Mouse (Mus musculus) brain, embryonic 18.5 days (tissue): ENCODE results near the gene Hsph1.

Experiments used
- DNase-seq: peaks from one replicate; pipeline ENCODE4 v3.0.0-alpha.2; 2012; ENCODE audit warnings: low read depth, low spot score

Gene Hsph1

DNA sequence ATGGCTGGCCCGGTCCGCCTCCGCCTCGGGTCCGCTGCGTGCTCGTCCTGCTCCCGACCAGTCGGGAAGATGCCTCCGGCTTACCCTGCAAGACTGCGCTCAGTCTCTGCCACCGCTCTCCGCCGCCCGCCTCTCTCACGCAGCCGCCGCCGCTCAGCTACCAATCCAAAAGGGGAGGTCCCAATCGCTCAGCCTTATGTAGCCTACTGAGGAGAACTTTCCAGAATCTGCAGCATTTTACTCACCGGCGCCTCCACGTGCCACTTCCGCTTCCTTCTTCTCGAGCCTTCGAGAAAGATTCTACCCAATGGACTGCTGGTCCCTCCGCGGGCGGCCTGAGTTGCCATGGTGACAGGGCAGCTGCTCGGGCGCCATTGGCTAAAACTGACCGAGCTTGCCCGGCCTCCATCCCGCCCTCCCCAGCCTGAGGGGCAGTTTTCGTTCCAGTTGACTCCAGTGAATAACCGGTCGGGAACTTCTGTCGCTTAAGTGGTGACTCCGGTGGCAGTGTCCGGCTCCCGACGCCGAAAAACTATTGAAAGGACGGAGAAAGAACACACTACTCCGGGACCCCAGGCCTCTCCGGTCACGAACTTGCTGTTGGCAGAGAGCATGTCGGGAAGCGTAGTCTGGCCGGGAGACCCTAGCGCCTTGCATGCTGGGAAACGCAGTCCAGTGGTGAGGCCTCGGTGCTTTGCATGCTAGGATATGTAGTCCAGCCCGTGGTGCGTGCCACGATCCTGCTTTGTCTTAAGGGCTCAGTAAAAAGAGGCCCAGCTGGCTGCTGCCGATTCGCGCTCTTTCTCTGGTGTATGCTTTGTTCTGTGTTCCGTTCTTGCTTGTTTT lies at the start of gene Hsph1:
Gene Hsph1 (minus strand): TSS at position 302 of the 846 bp plus-strand sequence.
- peak; percentile 99 for DNase-seq

DNA sequence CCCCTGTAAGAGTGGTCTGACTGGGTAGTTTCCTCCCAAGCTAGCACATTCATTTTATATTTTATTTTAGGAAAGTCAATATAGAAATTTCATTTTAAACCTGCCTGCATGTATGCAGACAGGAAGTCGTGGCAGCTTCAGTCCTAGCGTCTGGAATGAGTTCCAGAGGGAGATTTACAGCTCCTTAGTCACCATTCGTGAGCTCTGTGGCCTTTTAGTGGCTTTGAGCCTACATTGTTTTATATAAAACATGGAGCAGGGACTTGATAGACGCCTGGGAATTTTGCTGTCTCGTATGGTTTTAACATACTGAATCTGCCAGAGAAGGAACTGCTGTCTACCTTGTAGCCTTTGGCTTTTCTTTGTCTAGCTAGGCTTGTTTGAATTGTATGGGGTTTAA lies 44.8 kb upstream of the Hsph1 start:
- no peak for DNase-seq

GRCm38 (mm10) chr5:149679886-149680285 lies 43.7 kb upstream of the Hsph1 start:
- no peak for DNase-seq

GRCm38 (mm10) chr5:149679362-149679761 lies 43.2 kb upstream of the Hsph1 start:
- no peak for DNase-seq

GRCm38 (mm10) chr5:149678990-149679348 lies 42.8 kb upstream of the Hsph1 start:
- DNase-seq, result no peak

DNA sequence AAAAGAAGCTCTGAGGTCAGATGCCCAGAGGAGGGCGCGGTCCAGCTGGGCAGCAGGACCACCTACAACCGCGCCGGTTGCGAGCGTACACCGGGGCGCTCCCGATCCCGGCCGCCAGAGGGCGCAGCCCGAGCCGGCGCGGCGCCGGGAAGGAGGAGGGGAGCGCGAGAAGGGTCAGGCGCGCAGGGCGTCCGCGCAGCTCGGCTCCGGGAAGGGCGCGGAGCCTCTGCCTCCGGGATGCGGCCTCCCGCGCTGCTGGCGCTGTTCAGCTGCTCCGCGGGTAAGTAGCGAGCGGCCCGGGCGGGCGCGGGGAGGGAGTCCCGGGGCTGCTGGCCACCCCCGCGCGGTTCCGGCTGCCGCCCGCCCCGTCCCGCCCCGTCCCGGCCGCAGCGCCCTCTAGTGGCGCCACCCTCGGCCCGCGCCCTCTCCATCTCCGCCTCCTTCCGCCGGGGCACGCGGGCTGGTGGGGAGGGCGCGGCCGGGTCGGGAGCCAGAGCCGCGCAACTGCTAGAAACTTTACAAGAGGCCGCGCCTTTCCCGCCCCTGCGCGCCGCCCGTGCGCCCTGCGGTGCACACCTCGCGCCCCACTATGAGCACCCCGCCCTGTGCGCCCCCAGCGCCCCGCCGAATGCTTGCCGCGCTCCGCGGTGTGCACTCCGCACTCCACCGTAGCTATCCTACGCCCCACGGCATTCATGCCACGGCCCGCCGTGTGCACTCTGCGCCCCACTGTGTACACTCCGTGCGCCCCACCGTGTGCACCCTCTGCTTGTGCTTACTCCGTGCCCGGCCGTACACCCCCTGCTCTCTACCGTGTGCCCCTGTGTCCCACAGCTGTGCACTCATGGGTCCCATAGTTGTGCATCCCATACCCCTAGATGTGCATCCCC lies 42.2 kb upstream of the Hsph1 start, which contains the start of gene B3glct:
Gene B3glct (plus strand): TSS at position 131 of the 890 bp plus-strand sequence.
- no peak for DNase-seq

- DNase-seq, result no peak
Observed at GRCm38 (mm10) chr5:149677196-149677595, 41.0 kb upstream of the Hsph1 start.

DNA sequence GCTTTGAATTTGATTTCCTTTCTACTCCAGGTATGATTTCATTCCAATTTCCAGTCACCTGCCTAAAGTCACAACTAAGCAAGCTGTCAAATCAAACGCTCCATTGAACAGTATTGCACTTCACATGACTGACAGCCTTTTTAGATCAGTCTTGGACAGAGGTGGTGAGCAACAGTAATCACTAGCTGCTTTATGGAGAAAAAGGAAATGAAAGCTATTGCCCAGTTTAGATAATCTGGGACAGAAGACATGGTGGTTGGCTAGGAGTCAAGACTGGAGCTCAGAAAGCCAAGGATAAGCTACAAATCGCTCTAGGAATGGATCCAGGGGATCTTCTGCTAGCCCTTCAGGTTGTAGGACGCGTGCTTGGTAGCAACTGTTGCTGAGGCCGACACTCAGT lies 27.2 kb upstream of the Hsph1 start:
- DNase-seq, result no peak

GRCm38 (mm10) chr5:149662980-149663379 lies 26.8 kb upstream of the Hsph1 start:
- DNase-seq, result no peak

DNA sequence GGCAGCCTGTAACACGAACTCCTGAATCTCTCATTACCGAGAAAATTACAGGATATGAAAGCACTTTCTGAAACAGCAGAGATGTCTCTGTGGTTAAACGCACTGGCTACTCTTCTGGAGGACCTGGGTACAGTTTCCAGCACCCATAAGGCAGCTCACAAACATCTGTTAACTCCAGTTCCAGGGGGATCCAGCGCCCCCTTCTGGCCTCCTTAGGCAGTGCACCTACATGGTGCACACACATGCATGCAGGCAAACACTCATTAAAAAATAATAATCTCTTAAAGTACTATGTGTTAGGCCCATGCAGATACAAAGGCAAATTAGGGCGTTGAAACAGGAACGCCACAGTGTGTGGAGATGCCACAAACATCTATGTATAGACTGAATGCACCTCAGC lies 25.3 kb upstream of the Hsph1 start:
- DNase-seq, result no peak

- DNase-seq, result no peak
Observed at GRCm38 (mm10) chr5:149659414-149659780, 23.2 kb upstream of the Hsph1 start.

DNA sequence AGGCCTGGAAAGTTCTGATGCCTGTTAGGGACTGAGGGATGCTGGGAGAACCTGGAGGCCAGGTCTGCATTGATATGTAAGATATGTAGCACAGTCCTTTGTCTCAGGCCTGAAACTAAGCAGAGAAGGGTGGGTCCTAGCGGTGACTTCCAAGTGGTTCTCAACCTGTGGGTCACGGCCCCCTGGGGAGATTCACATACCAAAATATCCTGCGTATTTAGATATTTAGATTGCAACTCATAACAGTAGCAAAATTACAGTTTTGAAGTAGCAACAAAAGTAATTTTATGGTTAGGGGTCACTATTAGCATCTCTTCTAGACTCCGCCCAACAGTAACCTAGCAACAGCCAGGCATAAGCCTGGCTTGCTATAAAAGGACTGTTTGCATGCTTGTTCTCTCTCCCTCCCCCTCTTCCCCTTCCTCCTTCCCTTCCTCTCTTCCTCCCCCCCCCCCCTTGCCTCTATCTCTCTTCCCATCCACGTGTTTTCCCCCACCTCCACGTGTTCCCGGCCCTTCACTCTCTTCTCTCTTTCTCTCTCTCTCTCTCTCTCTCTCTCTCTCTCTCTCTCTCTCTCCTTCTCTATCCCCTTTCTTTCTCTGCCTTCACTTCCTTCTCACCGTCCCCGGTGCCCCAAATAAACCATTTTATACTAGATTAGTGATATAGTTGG lies 22.7 kb upstream of the Hsph1 start:
- DNase-seq, result no peak

DNA sequence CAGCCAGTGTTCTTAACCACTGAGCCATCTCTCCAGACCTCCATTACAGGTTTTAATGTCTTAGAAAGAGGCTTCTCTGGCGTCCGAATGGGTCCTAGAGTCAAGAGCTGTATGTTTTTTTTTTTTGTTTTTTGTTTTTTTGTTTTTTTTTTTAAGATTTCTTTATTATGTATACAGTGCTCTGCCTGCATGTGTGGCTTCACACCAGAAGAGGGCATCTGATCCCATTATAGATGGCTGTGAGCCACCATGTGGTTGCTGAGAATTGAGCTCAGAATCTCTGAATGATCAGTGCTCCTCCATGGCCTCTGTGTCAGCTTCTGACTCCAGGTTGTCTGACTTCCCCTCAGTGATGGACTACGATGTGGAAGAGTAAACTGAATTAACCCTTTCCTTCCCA lies 21.8 kb upstream of the Hsph1 start:
- DNase-seq, result no peak

DNA sequence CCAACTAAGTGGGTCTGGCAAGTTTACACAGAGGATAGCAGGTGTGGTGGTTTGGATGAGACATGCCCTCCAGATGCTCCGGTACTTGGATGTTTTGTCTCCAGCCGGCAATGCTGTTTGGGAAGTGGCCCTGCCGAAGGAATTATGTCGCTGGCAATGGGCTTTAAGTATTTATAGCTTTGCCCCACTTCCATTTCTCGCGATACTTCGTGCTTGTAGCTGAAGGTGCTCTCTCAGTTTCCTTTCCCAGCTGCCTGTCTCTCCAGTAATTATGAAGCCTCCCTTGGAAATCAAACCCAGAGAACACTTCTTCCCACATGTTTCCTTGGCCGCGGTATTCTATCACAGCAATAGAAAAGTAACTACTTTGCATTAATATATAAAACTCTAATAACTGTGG lies 19.5 kb upstream of the Hsph1 start:
- DNase-seq, result no peak

DNA sequence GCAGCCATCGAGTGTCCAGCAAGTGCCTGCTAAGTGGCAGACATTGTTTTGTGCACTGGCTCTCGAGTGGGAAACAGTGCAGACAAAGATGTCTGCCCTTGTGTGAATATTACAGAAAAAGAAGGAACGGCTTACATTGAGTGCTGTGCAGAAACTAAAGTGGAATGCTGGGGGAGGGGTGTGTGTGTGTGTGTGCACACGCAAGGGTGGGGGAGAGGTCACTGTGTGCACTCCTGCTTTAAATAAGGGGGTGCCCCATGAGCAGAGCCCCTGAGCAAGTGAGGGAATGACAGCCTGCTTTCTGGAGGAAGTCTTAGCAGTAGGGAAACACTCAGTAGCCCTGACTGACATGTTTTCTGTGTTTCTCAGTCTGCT lies 14.0 kb upstream of the Hsph1 start:
- DNase-seq, result no peak

- no peak for DNase-seq
Observed at GRCm38 (mm10) chr5:149649499-149650178, 13.5 kb upstream of the Hsph1 start.

DNA sequence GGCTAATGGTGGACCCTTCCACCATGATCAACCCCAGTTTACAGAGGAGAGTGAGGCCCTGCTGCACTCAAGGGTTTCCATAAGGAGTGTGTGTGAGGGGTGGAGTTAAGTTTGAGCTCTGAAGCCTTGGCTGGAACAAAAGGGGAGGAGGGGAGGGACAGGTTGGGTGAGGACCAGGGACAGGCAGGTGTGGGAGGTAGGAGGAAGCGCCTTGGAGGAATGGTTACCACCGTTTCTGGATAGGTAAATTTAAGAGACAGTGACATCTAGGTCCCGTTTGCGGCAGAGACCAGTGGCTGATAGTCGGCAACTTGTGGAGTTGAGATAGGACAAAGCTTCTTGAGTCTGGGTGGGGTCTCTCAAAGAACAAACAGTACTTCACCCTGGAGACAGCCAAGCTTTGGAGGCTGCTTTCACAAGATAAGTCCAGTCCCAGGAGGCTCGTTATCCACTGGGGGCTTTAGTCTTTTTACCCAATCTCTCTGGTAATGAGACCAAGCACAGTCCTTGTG lies 12.8 kb upstream of the Hsph1 start:
- DNase-seq, result no peak

GRCm38 (mm10) chr5:149648196-149648595 lies 12.0 kb upstream of the Hsph1 start:
- DNase-seq, result no peak

DNA sequence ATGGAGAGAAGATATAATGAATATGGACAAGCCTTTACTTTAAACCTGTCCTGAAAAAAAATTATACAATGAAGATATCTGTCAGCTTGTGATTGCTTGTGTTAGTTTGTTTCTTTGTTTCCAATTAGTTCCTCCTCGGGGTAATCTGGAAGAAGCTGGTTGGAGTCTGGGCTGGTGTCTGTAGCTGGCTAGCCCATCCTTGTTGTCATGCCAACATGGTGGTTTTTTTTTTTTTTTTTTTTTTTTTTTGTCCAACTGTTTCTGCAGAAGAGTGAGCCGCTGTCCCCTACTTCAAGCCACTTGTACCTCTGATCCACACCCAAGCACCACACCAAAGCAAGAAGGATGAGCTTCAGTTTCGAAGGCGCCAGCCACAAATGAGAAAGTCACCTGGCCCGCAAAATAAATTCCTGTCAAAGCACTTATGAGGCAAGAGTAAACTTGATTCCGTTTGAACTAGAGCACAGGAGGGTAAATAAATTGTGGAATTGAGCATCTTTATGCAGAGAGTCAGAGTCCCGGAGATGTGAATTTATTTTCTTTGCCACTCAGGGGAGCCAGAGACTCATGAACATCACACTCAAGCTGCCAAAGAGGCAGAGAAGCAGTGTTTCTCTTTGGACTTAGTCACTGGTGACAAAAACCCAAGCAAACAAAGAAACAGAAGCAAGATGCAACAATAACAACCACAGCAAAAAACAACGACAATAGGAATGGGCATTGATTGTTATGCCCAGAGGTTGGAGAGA lies 11.4 kb upstream of the Hsph1 start:
- DNase-seq, result no peak

DNA sequence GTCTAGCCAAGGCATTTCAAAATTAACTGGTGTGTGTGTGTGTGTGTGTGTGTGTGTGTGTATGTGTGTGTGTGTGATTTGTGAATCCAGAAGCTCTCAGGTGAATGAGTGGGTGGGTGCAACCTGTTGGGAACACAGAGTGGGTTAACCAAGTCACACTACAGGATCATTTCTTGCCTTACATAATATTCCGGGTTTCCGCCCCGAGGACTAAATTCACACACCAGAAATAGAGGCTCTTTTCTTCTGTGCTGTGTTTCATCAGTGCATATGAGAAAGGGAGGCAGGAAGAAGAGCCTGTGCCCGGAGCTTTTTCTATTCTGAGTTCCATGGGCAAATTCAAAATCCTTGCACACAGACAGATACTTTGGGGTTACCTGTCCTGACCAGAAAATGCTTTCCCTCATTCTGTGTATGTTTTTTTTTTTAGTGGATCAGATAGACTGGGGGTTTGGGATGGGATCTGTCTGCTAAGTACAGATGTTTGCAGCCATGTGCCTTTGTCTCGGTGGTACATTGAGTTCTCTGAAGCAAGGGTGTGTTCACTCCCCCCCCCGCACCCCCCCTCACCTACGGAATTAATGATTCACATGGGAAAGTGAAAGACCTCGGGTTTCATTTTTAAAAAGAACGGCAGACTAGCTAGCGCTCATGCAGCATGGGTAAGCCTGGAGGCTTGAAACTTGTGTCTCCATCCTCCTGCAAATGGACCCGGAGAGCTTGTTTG lies 6.8 kb upstream of the Hsph1 start:
- DNase-seq, result no peak
